Mouse (Mus musculus) neural tube, embryonic 14.5 days (tissue): ENCODE data around the gene Kdm5a. TPM values are rescaled to one million over a fixed set of nuclear protein-coding genes. Genes with fewer than 3 reads are reported as not detected.

ENCODE experiments used
- ATAC-seq: fragments of 200-750 bp; cut with Nextera tagmentation; 2 replicates; pipeline ENCODE4 v1.8.0; 2017; ENCODE audit warnings: low read depth, mild to moderate bottlenecking, moderate TSS enrichment, moderate library complexity
- H3K27ac ChIP-seq: fragments of 300-500 bp; sonication (generic); 2 replicates; pipeline ENCODE4 v1.5.1; 2014; ENCODE audit warnings: low read depth, mild to moderate bottlenecking, control low read depth, low read length, moderate library complexity, mixed read lengths
- H3K27me3 ChIP-seq: fragments of 300-500 bp; sonication (generic); 2 replicates; pipeline ENCODE4 v1.6.1; 2014; ENCODE audit warnings: low read length; ENCODE audit not compliant: control insufficient read depth, insufficient read depth
- H3K36me3 ChIP-seq: fragments of 300-500 bp; sonication (generic); 2 replicates; pipeline ENCODE4 v1.6.1; 2014; ENCODE audit warnings: low read length, mixed read lengths; ENCODE audit not compliant: control insufficient read depth, insufficient read depth
- H3K4me1 ChIP-seq: fragments of 300-500 bp; sonication (generic); 2 replicates; pipeline ENCODE4 v1.6.1; 2014; ENCODE audit warnings: low read length; ENCODE audit not compliant: control insufficient read depth, insufficient read depth
- H3K4me2 ChIP-seq: fragments of 300-500 bp; sonication (generic); 2 replicates; pipeline ENCODE4 v1.6.1; 2014; ENCODE audit warnings: mild to moderate bottlenecking, low read depth, low read length, control low read depth
- H3K4me3 ChIP-seq: fragments of 300-500 bp; sonication (generic); 2 replicates; pipeline ENCODE4 v1.5.1; 2014; ENCODE audit warnings: low read depth, low read length, control low read depth, mixed read lengths
- H3K9ac ChIP-seq: fragments of 300-500 bp; sonication (generic); replicated peaks from 2 replicates; pipeline ENCODE4 v1.6.1; 2014; ENCODE audit warnings: low read depth, mild to moderate bottlenecking, control low read depth, low read length, mixed read lengths
- H3K9me3 ChIP-seq: fragments of 300-500 bp; sonication (generic); 2 replicates; pipeline ENCODE4 v1.6.1; 2016; ENCODE audit warnings: low read length; ENCODE audit not compliant: control insufficient read depth
- WGBS: fragments of 180-500 bp; shearing (Covaris S2); extraction: QIAGEN DNeasy Blood & Tissue Kit; methylation state at CpG from one replicate; pipeline ENCODE4 v1.1.7; 2014; 5-methylcytosine and 5-hydroxymethylcytosine counted together
- polyA plus RNA-seq: library from polyadenylated mRNA; unstranded; fragments of >200 nt; fragmentation: Nextera tagmentation; extraction: Ambion mirVana; gene quantifications from 2 replicates; pipeline ENCODE4 v1.2.1, GENCODE M21; 2014

Kdm5a gene
- polyA plus RNA-seq, 1 experiment from 2014 or later, result 35.0 TPM

DNA sequence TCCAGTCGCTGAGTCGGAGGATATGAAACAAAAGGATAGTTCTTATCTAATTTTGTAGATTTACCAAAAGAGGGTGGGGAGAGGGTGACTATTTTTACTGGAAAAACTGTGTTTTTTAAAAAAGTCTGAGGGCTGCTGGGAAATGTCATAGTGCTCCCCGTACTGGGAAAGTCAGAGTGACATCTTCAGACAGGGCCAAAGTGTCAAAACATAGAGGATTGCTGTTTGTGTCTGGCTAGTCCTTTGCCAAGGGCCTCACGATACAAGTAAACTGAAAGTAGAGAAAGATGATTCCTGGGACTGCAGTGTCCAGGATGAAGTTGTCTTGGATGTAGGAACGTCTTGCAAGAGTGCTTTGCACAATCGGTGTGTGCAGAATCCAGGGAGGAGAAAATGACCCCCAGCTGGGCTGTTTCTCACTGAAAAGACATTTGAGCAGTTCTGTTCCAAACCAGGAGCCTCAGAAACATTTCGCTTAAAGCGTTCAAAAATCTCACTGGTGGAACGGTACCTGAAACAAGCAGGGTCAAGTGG lies 100.5 kb downstream of the Kdm5a start:
- Histone ChIP-seq H3K9me3 (no peaks in the 10 kb centered on the region), H3K4me2 (peak overlapping the region; percentile 56), H3K27ac (no peak overlapping the region), H3K36me3 (no peaks in the 10 kb centered on the region), H3K27me3 (peaks cover 11% of the 10 kb centered on the region), H3K9ac (no peak overlapping the region), H3K4me1 (no peaks in the 10 kb centered on the region), H3K4me3 (peak overlapping the region; percentile 48; the same call in 1 of the 2 replicates)
- WGBS, result 47% methylated on average over 9 of the region's 9 CpGs
- no peak for ATAC-seq

DNA sequence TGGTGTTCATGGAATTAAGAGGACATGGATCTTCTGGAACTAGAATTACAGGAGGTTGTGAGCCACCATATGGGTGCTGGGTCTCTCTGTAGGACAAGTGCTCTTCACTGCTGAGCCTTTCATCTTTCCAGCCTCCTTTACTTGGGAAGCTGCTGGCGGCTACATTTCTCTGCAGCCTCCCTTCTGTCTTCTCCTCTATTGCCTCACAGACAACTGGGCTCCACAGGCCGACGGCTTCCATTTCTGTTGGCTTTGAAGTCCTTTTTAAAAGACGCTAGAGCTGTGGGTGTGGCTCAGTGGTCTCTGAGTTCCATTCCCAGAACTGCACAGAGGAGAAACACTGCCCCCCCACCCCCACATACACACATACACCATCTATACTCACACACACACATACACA lies 101.5 kb downstream of the Kdm5a start:
- no peaks in the 10 kb centered on the region for H3K9me3 ChIP-seq
- no peak overlapping the region for H3K9ac ChIP-seq
- H3K27ac ChIP-seq, result no peak overlapping the region
- H3K4me2 ChIP-seq, result no peak overlapping the region
- ATAC-seq, result no peak
- H3K36me3 ChIP-seq, result no peaks in the 10 kb centered on the region
- WGBS, result 25% methylated on average over 4 of the region's 4 CpGs
- H3K4me1 ChIP-seq, result peaks cover 4% of the 10 kb centered on the region; the same call in 1 of the 2 replicates
- no peak overlapping the region for H3K4me3 ChIP-seq
- peaks cover 11% of the 10 kb centered on the region for H3K27me3 ChIP-seq

DNA sequence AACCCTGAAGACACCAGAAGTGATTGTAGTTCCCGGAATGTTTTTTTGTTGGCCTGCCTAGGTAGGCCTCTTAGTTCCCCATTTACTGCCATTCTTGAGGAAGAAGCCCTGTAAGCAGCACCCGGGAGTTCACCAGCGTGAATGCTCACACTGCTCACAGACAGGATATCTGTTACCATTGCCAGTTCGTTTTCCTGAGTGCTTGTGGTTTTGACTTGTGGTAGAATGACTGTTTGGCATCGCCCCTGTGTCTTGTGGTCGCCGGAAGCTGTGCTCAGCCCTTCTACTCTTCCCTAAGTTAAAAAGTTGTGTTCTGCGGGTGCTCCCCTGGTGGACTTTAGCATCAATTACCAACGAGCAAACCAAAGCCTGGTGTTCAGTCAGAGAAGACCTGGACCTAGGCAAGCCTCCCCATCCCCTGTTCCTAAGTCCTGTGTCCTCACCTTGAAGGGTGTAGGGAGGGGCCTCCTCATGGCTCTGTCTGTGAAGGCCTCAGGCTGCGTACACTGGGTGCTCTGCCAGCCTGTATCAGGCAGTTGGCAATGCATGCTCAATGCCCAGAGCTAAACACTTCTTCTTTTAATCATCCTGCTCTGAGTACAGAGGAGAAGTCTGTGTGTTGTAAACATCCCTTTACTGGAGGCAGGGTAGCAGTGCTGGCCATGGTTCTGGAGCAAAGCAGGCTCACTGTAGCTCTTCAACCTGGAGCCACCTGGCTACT lies 102.8 kb downstream of the Kdm5a start:
- Histone ChIP-seq H3K9ac (no peak overlapping the region), H3K4me1 (peaks cover 6% of the 10 kb centered on the region; the same call in 1 of the 2 replicates), H3K4me2 (no peak overlapping the region), H3K36me3 (no peaks in the 10 kb centered on the region), H3K4me3 (no peak overlapping the region), H3K27me3 (peaks cover 6% of the 10 kb centered on the region), H3K27ac (no peak overlapping the region), H3K9me3 (no peaks in the 10 kb centered on the region)
- ATAC-seq, result no peak
- WGBS, result 80% methylated on average over 10 of the region's 10 CpGs

DNA sequence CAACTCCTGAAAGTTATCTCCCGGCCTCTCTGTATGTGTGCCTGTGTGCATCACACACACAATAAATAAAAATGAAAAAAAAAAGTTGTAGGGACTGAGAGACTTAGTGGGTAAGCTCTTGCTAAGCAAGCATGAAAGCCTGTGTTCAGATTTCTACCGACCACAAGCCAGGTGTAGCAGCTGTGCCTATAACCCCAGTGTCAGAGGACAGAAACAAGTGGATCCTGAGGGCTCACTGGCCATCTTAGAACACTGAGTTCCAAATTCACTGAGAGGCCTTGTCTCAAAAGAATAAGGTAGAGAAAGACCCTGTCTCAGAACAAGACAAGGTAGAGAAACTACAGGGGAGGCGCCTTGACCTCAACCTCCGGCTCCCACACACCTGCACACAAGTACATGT lies 104.3 kb downstream of the Kdm5a start:
- H3K9me3 ChIP-seq, result no peaks in the 10 kb centered on the region
- H3K36me3 ChIP-seq, result no peaks in the 10 kb centered on the region
- H3K27me3 ChIP-seq, result no peaks in the 10 kb centered on the region
- H3K27ac ChIP-seq, result no peak overlapping the region
- 97% methylated on average over 4 of the region's 4 CpGs for WGBS
- H3K4me1 ChIP-seq, result peaks cover 15% of the 10 kb centered on the region
- no peak overlapping the region for H3K9ac ChIP-seq
- no peak for ATAC-seq
- no peak overlapping the region for H3K4me3 ChIP-seq
- no peak overlapping the region for H3K4me2 ChIP-seq

DNA sequence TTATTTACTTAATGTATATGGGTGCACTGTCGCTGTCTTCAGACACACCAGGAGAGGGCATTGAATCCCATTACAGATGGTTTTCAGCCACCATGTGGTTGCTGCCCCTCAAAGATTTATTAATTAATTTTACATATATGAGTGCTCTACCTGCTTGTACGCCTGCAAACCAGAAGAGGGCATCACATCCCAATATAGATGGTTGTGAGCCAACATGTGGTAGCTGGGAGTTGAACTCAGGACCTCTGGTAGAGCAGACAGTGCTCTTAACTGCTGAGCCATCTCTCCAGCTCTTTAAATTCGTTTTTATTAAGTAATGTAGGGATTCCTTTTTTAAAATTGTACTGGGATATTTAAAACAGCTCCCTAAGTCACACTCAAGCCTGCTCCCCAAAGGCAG lies 105.3 kb downstream of the Kdm5a start:
- no peaks in the 10 kb centered on the region for H3K9me3 ChIP-seq
- ATAC-seq, result no peak

DNA sequence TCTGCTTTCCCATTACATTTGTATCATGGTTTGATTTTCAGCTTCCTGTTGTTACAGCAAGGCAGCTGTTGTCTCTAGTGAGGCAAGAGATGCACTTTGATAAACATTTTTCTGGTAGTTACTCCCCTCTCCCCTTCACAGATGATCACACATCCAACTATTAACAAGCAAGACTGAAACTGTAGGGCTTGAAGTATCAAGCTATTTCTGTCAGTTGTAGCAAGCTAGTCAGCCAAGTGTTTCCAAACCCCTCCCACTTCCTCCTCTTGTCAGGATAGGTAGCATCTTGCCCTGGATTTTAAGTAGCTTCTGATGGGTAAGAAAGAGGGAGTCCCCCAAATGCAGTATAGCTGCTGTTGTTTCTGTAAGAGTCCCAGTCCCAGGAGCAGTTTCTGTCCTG lies 105.8 kb downstream of the Kdm5a start:
- Histone ChIP-seq H3K9ac (no peak overlapping the region), H3K27me3 (no peaks in the 10 kb centered on the region), H3K4me3 (no peak overlapping the region), H3K4me2 (no peak overlapping the region), H3K4me1 (peaks cover 19% of the 10 kb centered on the region), H3K27ac (no peak overlapping the region), H3K9me3 (no peaks in the 10 kb centered on the region), H3K36me3 (no peaks in the 10 kb centered on the region)
- ATAC-seq, result no peak

More for the DNA sequence above, 105.3 kb downstream of the Kdm5a start:
- Histone ChIP-seq H3K9ac (no peak overlapping the region), H3K4me3 (no peak overlapping the region), H3K4me2 (no peak overlapping the region), H3K4me1 (peaks cover 19% of the 10 kb centered on the region), H3K27ac (no peak overlapping the region), H3K36me3 (no peaks in the 10 kb centered on the region), H3K27me3 (no peaks in the 10 kb centered on the region)
- WGBS, result 78% methylated on average over 3 of the region's 3 CpGs

DNA sequence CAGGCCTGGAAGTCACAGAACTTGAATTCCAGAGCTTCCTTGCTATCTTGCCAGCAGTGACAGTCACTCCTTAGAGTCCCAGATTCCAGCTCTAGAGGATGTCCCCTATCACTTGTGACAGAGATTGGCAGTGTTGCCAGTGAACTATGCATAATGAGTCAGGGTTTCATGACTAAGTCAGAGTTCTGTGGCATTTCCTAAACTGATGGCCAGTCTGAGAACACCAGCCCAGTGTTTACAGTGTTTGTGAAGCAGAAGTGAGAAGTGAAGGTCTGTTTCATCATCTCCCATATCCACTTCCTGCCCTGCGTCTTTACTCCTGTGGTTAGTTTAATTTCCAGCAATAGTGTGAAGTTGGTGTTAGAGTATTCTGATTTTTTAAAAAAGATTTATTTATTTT lies 106.7 kb downstream of the Kdm5a start:
- 94% methylated on average over 1 of the region's 1 CpGs for WGBS
- H3K27ac ChIP-seq, result no peak overlapping the region

DNA sequence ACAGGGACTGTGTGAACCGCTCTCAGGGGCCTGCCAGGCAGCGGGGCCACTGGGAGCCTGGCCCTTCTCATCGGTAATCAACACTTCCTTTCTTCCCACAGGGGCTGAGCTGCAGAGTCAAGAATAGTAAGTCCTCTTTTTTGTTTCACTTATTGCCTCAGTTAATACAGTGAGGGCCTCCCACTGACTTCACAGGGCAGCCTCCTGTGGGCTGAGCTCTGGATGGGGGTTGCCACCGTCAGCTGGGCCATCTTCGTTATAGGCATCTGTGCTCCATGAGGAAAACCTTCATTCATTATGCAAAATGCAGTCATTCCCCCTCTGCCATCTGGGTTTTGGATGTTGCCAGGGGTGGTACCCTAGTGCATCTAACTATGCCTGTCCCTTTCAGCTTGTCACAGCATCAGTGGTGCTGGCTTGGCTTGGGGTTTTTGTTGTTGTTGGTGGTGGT lies 108.1 kb downstream of the Kdm5a start:
- H3K4me2 ChIP-seq, result no peak overlapping the region
- 3% methylated on average over 5 of the region's 5 CpGs for WGBS
- no peaks in the 10 kb centered on the region for H3K9me3 ChIP-seq
- H3K27me3 ChIP-seq, result no peaks in the 10 kb centered on the region
- H3K36me3 ChIP-seq, result no peaks in the 10 kb centered on the region
- peaks cover 19% of the 10 kb centered on the region for H3K4me1 ChIP-seq
- peak; percentile 82 for ATAC-seq
- no peak overlapping the region for H3K4me3 ChIP-seq
- no peak overlapping the region for H3K9ac ChIP-seq
- peak overlapping the region; percentile 85 for H3K27ac ChIP-seq

More for the DNA sequence above, 106.7 kb downstream of the Kdm5a start:
- no peak for ATAC-seq
- Histone ChIP-seq H3K9me3 (no peaks in the 10 kb centered on the region), H3K9ac (no peak overlapping the region), H3K27me3 (no peaks in the 10 kb centered on the region), H3K4me2 (no peak overlapping the region), H3K36me3 (no peaks in the 10 kb centered on the region), H3K4me3 (no peak overlapping the region), H3K4me1 (peaks cover 19% of the 10 kb centered on the region)

DNA sequence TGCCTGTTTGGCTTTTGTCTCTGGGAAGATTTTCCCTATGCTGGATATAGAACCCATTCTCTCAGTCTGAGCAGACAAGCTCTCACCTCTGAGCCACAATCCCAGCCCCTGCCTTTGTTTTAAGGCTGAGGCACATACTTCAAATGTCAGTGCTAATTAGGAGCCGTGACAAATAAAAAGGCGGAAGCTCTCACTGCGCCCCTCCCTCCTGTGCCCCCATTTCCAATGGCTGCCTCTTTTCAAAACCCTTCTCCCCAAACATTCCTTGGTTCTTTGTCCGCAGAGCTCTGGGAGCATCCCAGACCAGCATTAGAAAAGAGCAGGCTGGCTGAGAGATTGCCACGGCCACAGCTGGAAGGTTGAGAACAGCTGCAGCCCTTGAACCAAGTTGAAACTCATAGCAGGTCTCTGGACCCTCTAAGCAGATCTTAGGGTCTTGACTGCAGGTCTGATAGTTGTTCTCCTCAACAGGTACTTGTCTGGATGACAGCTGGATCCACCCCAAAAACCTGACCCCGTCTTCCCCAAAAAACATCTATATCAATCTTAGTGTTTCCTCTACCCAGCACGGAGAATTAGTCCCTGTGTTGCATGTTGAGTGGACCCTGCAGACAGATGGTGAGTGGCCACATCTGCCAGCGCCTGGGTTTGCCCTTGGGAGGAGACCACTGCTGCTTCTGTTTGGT lies 108.7 kb downstream of the Kdm5a start:
- peak; percentile 60 for ATAC-seq
- H3K36me3 ChIP-seq, result no peaks in the 10 kb centered on the region
- no peak overlapping the region for H3K9ac ChIP-seq
- no peak overlapping the region; the same call in 1 of the 2 replicates for H3K4me2 ChIP-seq
- H3K27ac ChIP-seq, result peak overlapping the region; percentile 85
- WGBS, result 10% methylated on average over 8 of the region's 8 CpGs
- H3K4me3 ChIP-seq, result no peak overlapping the region
- no peaks in the 10 kb centered on the region for H3K27me3 ChIP-seq
- H3K4me1 ChIP-seq, result peaks cover 19% of the 10 kb centered on the region
- no peaks in the 10 kb centered on the region for H3K9me3 ChIP-seq
